ENCODE assay signal across 8 mouse cellular contexts in genomic region chr2:27474621-27475484, GRCm38 (mm10). TPM values are rescaled to one million over a fixed set of nuclear protein-coding genes. Genes with fewer than 3 reads are reported as not detected.
DNase-seq lines count a peak whose midpoint lies in the region; ATAC-seq and TF ChIP-seq lines count a peak whose summit lies in the region.

No protein-coding gene starts in this region.

- DNase-seq in 3134 (ENCODE audit: extremely low read depth, insufficient read length, low spot score) = peak; percentile 72
- peak; percentile 44 for DNase-seq in embryo, embryonic 10.5 days (ENCODE audit: low spot score)
- peak; percentile 22 to 24 for DNase-seq in heart, adult 9 months (ENCODE audit: low spot score in 2 of 2)
- DNase-seq in lung, postnatal 0 days (ENCODE audit: low spot score) = peak; percentile 67
- peak; percentile 25 for DNase-seq in right cerebral cortex, postnatal 25 days

- WGBS in kidney, embryonic 15.5 days = under 1% methylated on average over 73 of the region's 84 CpGs
- WGBS in lung, postnatal 0 days = under 1% methylated on average over 68 of the region's 84 CpGs

- H3K27ac ChIP-seq in ES-Bruce4 (ENCODE audit: insufficient read depth, low read length) = peak overlapping the region; percentile 68
- H3K27ac ChIP-seq in kidney, embryonic 15.5 days = peak overlapping the region; percentile 97
- H3K27ac ChIP-seq in lung, postnatal 0 days (ENCODE audit: low read length) = peak overlapping the region; percentile 95

- no peaks in the 10 kb centered on the region for H3K9me3 ChIP-seq in ES-Bruce4 (replicated peaks; ENCODE audit: control insufficient read depth, insufficient read depth, low read length, poor library complexity, severe bottlenecking)
- H3K9me3 ChIP-seq in kidney, embryonic 15.5 days (replicated peaks) = no peaks in the 10 kb centered on the region
- H3K9me3 ChIP-seq in lung, postnatal 0 days (ENCODE audit: low read length) = no peaks in the 10 kb centered on the region

- no peak for TF ChIP-seq CTCF in ES-Bruce4 (IDR thresholded peaks at IDR 0.05; ENCODE audit: low read depth, low read length)
- no peak for TF ChIP-seq CTCF in lung, postnatal 0 days (IDR thresholded peaks at IDR 0.05)

- TF ChIP-seq POLR2A in ES-Bruce4 (IDR thresholded peaks at IDR 0.05; ENCODE audit: insufficient read depth, low read length) = no peak

- H3K9ac ChIP-seq in ES-Bruce4 (ENCODE audit: low read depth, poor library complexity, severe bottlenecking) = peak overlapping the region; percentile 93
- peak overlapping the region; percentile 98 for H3K9ac ChIP-seq in kidney, embryonic 15.5 days
- peak overlapping the region; percentile 61 for H3K9ac ChIP-seq in lung, postnatal 0 days (replicated peaks; ENCODE audit: low read depth)

- ATAC-seq in kidney, embryonic 15.5 days (replicated peaks; ENCODE audit: low FRiP score) = peak; percentile 52
- peak; percentile 39 for ATAC-seq in lung, postnatal 0 days
- ATAC-seq in monocyte, adult 5-6 weeks (replicated peaks; ENCODE audit: insufficient number of reproducible peaks, low FRiP score, low TSS enrichment, poor library complexity, severe bottlenecking) = no peak

- H3K4me3 ChIP-seq in ES-Bruce4 (ENCODE audit: low read depth, low read length) = peak overlapping the region; percentile 94
- H3K4me3 ChIP-seq in kidney, embryonic 15.5 days (replicated peaks) = peak overlapping the region; percentile 100
- H3K4me3 ChIP-seq in lung, postnatal 0 days (ENCODE audit: low read depth, low read length) = peak overlapping the region; percentile 66

- peaks cover 9% of the 10 kb centered on the region for H3K4me1 ChIP-seq in ES-Bruce4 (ENCODE audit: control insufficient read depth, insufficient read depth, low read length)
- H3K4me1 ChIP-seq in kidney, embryonic 15.5 days = peaks cover 53% of the 10 kb centered on the region
- peaks cover 11% of the 10 kb centered on the region; the same call in 1 of the 2 replicates for H3K4me1 ChIP-seq in lung, postnatal 0 days (ENCODE audit: insufficient read depth, low read depth, low read length)

- no peaks in the 10 kb centered on the region for H3K36me3 ChIP-seq in ES-Bruce4 (ENCODE audit: control insufficient read depth, insufficient read depth, low read length, poor library complexity, severe bottlenecking)
- no peaks in the 10 kb centered on the region; the same call in 1 of the 2 replicates for H3K36me3 ChIP-seq in kidney, embryonic 15.5 days
- H3K36me3 ChIP-seq in lung, postnatal 0 days (ENCODE audit: insufficient read depth, low read length) = no peaks in the 10 kb centered on the region

- no peak for TF ChIP-seq EP300 in ES-Bruce4 (IDR thresholded peaks at IDR 0.05; ENCODE audit: insufficient read depth, low read depth, low read length)
- no peak for TF ChIP-seq EP300 in lung, postnatal 0 days (IDR thresholded peaks at IDR 0.05)

- H3K27me3 ChIP-seq in ES-Bruce4 (ENCODE audit: control insufficient read depth, insufficient read depth, low read length, poor library complexity, severe bottlenecking) = no peaks in the 10 kb centered on the region
- no peaks in the 10 kb centered on the region for H3K27me3 ChIP-seq in kidney, embryonic 15.5 days
- no peaks in the 10 kb centered on the region for H3K27me3 ChIP-seq in lung, postnatal 0 days (replicated peaks; ENCODE audit: insufficient read depth, low read length)

- H3K4me2 ChIP-seq in kidney, embryonic 15.5 days = peak overlapping the region; percentile 86
- H3K4me2 ChIP-seq in lung, postnatal 0 days (replicated peaks; ENCODE audit: low read depth, low read length) = peak overlapping the region; percentile 75

RNA-seq across cellular contexts. Expression of gene Brd3, which starts 32.6 kb away (rescaled TPM):
- polyA plus RNA-seq in ES-Bruce4 (2011; ENCODE audit: insufficient read depth, insufficient read length, low read depth, missing spikeins) = 75.4 and 76.8 TPM in 2 replicates
- 124 and 125 TPM in 2 replicates for polyA plus RNA-seq in kidney, embryonic 15.5 days (2015; fragmentation: Nextera tagmentation; extraction: Ambion mirVana)
- polyA plus RNA-seq in lung, postnatal 0 days (2015; fragmentation: Nextera tagmentation; extraction: Ambion mirVana) = 44.9 and 47.5 TPM in 2 replicates
- 11.9 to 23.9 TPM (median 15.9 TPM) in 3 replicates for total RNA-seq in monocyte, adult 5-6 weeks (2017)

RNA-seq across cellular contexts. Expression of gene Brd3os, which starts 32.7 kb away (rescaled TPM):
- polyA plus RNA-seq in ES-Bruce4 (2011; ENCODE audit: insufficient read depth, insufficient read length, low read depth, missing spikeins) = 1.2 and 1.5 TPM in 2 replicates
- polyA plus RNA-seq in kidney, embryonic 15.5 days (2015; fragmentation: Nextera tagmentation; extraction: Ambion mirVana) = 10.1 and 11.2 TPM in 2 replicates
- polyA plus RNA-seq in lung, postnatal 0 days (2015; fragmentation: Nextera tagmentation; extraction: Ambion mirVana) = 3.4 and 3.8 TPM in 2 replicates
- total RNA-seq in monocyte, adult 5-6 weeks (2017) = 2.2 TPM in 1 of 3 replicates, not detected in the others

RNA-seq across cellular contexts. Expression of gene Wdr5, which starts 40.1 kb away (rescaled TPM):
- 91.8 and 103 TPM in 2 replicates for polyA plus RNA-seq in ES-Bruce4 (2011; ENCODE audit: insufficient read depth, insufficient read length, low read depth, missing spikeins)
- polyA plus RNA-seq in kidney, embryonic 15.5 days (2015; fragmentation: Nextera tagmentation; extraction: Ambion mirVana) = 63.2 and 65.9 TPM in 2 replicates
- polyA plus RNA-seq in lung, postnatal 0 days (2015; fragmentation: Nextera tagmentation; extraction: Ambion mirVana) = 20.5 and 24.0 TPM in 2 replicates
- 28.3 to 50.1 TPM (median 31.0 TPM) in 3 replicates for total RNA-seq in monocyte, adult 5-6 weeks (2017)

RNA-seq across cellular contexts. Expression of gene Vav2, which starts 48.0 kb away (rescaled TPM):
- polyA plus RNA-seq in ES-Bruce4 (2011; ENCODE audit: insufficient read depth, insufficient read length, low read depth, missing spikeins) = 24.6 and 26.2 TPM in 2 replicates
- polyA plus RNA-seq in kidney, embryonic 15.5 days (2015; fragmentation: Nextera tagmentation; extraction: Ambion mirVana) = 7.1 and 8.3 TPM in 2 replicates
- 11.8 and 12.1 TPM in 2 replicates for polyA plus RNA-seq in lung, postnatal 0 days (2015; fragmentation: Nextera tagmentation; extraction: Ambion mirVana)
- 17.7 to 18.3 TPM (median 18.0 TPM) in 3 replicates for total RNA-seq in monocyte, adult 5-6 weeks (2017)
